Mouse (Mus musculus) cerebellum, adult 11-12 months (tissue): ENCODE data around the gene Asb17.
"Not testable (repeated sequence)": the region's sequence is repeated elsewhere in the genome, so short reads cannot be mapped to it uniquely, and the experiment has no call there.

Experiments used
- DNase-seq: peaks from one replicate; pipeline ENCODE4 v3.0.0; 2022

Asb17 gene

DNA sequence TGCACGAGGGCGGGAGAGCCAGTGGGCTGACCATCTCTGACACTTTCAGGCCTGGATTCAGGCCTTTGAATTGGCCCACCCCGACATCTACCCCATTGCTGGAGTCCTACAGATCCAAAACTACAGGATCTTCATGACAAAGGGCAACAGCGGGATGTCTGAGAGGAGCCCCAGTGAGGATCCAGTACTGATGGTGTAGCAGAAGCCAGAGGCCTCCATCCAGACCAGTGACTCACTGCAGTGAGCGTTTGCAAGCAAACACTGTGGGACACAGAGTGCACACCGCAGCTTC is 11.4 kb upstream of the Asb17 start:
- DNase-seq: no peak

DNA sequence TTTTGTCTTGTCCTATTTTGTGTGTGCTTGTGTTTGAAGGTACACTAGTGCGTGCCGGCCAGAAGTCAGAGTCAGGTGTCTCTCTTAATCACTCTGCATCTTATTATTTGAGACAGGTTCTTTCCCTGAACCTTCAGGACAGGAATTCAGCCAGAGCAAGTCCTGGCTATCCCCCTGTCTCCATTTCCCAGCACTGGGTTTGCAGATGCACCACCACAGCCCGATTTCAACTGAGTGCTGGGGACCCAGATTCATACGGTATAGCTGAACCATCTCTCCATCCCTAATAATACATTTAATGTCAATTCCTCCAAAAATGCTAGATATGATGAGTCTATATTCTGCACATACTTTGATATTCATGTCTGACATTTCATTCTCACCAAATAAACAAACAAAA is 9.9 kb upstream of the Asb17 start:
- DNase-seq: no peak

DNA sequence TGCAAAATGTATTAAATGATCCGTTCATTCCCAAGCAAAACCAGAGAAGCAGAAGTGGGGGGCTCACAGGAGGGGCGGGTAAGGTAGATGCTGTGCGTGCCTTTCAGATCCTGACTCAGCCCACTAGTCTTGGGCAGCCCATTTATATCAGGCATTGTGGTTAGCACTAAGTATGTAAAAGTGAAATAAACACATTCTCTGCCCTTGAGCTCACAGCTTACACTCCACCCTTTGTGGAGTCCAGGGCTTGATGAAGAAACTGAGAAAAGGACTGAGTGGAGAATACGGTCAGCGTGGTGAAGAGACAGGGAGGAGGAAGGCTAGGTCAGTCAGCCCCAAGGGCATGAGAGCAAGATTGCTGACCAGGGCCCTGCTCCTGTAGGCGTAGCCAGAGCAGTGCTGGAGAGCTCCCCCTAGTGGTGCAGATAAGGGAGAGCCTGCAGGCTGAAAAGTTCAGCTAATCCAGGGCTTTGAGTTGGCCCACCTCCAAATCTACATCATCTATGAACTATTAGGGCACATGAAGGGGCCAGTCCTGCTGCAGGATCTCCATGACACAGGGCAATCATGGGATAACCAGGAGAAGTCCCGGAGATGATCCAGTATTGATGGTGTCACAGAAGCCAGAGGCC is 8.4 kb upstream of the Asb17 start:
- DNase-seq: peak; percentile 53

DNA sequence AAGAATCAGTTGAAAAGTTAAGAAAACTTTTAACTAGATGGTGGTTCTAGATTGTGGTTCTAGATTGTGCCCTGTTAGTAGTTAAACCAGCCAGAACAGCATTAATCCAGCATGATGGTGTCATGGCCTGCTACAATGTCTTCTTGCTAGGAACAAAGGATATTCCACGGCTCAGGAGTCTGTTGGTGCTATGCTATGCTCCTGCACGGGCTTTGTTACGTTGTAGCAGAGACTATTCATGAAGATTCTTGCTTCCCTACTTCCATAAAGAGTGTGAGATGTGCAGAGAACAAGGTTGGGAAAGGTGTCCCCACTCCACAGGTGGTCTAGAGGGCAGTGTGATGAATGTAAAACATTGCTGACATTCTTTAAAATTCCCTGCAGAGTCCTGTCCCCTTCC is 7.7 kb upstream of the Asb17 start:
- no peak for DNase-seq

DNA sequence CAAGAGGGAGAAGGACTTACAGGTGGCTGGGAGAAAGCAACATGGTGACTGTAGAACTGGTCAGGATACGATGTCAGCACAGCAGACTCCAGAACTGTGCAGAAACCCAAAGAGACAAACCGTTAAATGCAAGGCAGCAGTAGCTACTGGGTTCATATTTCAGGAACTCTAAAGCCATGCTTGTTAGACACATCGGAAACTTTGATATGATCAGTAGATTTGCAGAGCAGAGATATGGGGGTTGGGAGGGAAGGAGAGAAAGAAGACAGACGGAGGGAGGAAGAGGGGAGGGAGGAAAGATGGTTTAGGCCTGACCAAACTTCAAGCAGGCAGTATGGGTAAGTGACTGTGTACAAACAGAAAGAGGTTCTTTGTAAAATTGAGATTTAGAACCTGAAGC is 6.4 kb upstream of the Asb17 start:
- DNase-seq: no peak

DNA sequence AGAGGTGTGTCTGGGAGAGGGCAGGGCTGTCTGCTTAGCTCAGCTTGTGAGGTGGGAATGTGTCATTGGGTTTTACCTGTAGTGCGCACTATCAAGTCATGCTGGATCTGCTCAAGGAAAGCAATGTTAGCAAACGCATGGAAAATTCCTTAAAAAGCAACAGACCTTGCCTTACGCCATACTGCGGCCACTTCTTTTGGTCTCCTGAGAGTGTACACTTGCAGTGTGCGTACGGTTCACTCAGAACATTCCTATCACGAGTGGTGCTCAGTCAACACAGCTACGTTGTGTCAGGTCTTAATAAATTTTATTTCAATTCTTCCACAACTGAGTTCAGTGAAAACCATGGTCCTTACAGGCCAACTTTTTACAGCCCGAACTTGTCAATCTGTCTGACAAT is 748 bp downstream of the Asb17 start:
- no peak for DNase-seq

DNA sequence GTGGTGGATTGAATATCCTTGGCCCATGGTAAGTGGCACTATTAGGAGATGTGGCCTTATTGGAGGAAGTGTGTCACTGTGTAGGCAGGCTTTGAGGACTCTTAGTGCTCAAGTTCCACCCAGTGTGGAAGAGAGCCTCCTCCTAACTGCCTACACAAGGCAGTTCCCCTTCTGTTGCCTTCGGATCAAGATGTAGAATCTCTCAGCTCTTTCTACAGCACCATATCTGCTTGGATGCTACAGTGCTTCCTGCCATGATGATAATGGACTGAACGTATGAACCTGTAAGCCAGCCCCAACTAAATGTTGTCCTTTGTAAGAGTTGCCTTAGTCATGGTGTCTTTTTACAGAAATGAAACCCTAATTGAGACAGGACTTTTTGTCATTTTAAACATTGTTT is 1.5 kb downstream of the Asb17 start:
- no peak for DNase-seq

DNA sequence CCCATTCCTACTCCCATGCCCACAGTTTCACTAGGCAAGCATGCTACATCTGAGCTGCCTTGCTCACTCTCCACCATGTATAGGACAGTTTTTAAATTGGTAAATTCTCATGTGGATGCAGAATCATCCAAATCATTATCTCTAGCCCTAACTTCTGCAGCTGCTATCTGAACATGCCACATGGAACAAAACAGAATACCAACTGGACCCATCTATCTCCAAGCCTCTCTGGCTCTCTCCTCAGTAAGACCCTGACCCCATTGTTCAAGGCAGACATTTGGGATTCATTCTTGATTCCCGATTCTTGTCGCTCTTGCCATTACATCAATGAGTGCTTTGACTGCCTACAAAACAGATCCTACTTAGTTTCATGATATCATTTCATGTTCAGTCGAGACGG is 2.1 kb downstream of the Asb17 start:
- DNase-seq: no peak

DNA sequence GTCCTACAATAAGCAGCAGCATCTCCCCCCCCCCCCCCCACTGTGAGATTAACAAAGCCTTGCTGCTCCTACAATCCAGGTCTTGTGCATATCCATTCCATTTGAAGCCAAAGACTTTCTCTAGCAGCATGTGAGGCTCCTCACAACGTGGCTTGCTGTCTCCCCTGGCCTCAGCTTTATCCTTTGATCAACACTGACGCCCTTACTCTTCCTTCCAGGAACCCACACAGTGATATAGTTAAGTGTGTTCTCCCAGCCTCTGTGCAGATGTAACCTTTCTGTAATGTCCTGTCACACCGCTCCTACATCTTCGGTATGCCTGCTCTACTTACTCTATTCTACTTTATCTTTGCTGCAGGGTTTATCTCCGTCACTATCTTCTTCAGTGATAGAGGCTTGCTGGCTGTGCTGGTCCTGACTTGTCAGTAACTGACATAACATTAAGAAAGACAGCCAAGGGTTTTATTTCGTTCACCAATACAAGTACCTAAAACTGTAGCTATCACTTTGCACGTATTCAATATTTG is 3.3 kb downstream of the Asb17 start:
- DNase-seq: no peak

DNA sequence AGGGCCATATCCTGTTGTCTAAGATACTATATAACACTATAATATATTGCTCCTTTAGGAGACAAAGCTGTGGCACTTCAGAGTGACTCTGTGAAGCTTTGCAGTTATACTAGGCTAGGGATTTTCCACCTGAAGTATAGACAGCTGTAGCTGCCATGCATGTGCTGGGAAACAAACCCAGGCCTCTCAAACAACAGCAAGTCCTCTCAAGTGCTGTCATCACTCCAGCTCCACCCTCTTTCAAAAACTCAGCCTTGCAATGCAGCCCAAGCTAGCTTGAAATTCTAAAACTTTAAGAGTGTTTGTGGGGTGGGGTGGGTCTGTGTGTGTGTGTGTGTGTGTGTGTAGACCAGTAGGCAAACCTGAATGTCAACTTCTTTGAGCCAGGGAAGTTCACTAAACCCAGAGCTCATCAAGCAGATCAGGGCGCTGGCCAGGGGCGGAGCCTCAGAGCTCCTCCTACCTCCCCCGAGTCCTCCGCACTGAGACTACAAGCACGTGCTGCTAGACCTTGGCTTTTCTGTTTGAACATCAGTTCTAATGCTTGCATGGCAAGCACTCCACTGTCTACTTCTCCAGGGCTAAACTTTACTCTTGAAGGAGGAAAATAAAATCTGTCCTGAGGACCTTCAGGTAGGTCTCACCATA is 5.5 kb downstream of the Asb17 start:
- no peak for DNase-seq

DNA sequence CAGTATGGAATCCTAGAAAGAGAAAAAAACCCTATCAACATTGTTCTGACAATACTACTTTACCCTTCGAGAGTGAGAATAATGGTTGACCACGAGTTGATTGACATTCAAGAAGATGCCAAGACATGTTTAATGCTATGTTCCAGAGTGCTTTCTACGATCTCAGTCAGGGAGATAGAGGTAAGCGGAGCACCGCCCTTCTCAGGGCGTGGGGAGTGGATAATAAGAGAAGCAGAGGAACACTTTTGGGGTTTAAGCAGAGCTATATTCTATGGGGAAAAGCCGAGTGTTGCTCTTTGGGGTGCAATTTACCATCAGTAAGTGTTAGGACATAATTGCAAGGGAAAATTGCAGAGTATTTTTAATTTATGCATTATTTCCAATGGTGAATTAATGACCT is 6.8 kb downstream of the Asb17 start:
- DNase-seq: no peak

DNA sequence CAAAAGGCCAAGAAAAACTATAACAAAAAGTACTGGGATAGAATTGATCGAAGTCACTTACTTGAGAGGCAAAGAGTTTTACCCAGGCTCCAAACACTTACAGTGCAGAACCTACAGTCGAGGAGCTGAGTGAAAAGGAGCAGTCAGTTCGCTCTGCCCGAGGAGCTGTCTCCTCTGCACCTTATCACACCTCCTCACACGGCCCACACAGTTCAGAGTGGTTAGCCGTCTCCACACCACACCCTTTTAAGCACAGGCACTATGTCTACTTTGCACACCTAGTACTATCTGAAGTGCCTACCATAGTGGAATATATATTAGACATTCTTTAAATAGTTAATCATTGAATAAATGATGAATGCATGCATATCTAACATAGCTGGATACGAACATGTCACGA is 8.3 kb downstream of the Asb17 start:
- no peak for DNase-seq

DNA sequence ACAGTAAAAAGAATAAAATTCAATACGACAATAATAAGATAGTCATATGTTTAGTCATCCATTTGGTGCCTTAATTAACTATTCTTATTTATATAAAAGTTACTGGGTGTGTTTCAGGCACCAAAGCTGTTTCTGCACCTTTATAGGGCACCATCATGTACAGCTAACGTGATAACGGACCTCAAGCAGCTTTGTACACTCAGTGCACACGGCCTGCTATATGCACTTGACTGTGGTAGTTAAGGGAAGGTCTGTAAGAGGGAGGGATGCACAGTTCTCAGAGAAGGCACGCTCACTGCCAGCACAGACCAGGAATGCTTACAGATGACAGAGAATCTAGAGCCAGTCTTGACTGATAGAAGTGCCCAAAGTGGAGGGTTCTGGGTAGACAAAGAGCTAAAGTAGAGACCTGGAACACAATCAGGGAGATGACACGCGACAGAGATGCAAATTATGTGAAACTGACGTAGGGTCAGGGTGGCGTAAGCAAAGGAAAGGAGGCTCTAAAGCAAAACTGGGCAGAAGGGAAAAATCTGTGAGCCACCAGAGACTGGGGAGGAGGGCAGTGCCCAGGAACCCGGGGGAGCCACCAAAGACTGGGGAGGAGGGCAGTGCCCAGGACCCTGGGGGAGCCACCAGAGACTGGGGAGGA is 14.5 kb downstream of the Asb17 start:
- no peak for DNase-seq

DNA sequence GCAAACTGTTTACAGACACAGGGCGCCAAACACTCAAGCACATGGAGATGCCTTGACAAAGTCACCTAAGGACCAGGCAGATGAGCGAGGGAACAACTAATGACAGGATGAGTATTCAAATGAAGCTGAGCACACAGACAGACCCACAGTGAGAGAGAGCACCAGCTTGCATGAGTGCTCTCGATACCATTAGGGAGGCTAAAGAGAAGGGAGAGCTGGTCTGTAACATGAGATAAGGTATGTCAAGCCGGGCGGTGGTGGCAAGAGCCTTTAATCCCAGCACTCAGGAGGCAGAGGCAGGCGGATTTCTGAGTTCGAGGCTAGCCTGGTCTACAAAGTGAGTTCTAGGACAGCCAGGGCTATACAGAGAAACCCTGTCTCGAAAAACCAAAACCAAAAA is 16.4 kb downstream of the Asb17 start:
- DNase-seq: not testable (repeated sequence)

DNA sequence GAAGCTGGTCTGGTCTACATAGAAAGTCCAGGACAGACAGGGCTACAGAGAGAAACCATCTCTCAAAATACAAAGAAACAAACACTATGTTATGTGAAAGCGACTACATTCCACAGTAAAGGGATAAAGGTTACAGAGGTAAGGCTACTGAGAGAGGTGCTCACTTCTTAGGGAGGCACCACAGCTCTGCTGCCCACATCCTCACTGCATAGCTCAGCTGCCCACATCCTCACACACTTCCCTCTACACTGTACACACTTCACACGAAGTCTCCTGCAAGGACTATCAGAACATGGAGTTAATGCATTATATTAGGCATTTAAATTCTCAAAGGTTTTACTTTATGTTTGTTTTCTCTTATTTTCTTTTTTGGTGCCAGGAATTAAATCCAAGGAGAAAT is 19.8 kb downstream of the Asb17 start:
- no peak for DNase-seq

DNA sequence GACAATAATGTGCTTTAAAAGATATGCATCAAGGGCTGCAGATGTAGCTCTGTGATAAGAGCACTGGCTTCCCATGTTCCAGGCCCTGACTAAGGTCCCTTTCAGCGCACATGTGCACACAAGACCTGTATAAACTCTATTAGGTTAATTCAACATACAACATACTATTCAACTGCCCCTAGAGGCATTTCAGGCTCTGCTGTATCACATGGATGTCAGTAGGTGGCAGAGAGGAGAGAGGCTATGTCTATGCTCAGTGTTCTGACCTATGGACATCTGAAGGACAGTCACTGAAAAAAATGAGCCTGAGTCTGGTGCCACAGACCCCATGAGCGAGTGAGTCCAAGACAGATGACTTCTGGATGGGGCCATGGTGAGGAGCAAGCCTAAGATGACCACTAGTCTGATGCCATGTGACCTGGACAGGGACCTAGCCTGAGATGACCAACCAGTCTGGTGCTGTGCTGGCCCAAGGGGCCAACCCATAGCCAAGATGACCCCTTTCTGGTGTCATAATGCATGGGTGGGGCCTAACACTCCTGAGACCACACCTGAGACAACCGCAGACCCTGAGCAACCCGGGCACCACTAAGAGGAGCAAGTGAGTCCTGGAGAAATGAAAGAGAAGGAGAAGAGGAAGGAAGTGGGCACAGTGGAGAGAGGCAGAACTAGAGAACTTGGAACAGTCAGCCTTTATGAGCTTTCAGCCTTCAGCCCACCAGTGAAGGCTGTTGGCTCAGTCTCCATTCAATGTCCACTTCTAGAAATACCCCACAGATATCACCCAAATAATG is 20.8 kb downstream of the Asb17 start:
- DNase-seq: no peak

DNA sequence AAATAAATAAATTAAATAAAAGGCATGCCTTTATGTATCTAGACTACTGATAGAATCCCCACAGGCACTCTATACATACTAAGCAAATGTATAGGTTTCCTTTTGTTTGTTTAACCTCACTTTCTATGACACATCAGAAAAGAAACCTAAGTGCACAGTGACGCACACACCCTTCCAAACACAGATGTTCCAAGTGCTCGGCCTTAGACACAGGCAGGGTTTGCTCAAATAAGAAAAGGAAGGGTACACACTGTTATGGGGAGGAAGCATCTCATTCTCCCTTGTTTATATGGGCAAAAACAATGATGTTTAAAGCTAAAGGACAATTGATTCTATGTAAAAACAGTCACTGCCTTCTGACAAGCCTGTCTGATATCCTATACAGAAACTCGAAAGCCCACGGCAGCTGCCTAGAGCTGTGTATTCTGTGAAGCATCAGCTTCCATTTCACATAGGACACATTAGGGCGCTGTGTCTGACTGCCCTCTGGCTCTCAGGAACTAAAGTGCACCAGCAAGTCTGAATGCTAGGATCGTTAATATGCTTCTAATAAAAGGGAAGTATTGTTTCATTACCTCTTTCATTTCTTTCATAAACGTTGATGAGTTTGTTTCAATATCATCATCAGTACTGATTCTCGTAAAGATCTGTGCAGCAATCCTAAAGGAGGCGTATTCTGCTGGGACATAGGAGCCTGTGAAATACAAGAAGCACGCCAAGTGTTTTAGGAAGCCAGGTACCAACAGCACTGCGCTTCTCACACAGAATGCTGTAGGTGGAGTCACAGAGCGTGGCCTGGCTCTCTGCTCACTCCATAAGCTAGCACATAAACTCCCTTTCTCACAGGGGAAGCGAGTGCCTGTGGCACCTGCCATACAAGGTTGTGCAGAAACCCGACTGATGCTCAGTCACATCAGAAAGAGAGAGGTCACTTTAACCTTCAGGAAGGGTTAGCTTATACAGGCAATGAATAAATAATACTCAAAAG is 23.4 kb downstream of the Asb17 start:
- no peak for DNase-seq

DNA sequence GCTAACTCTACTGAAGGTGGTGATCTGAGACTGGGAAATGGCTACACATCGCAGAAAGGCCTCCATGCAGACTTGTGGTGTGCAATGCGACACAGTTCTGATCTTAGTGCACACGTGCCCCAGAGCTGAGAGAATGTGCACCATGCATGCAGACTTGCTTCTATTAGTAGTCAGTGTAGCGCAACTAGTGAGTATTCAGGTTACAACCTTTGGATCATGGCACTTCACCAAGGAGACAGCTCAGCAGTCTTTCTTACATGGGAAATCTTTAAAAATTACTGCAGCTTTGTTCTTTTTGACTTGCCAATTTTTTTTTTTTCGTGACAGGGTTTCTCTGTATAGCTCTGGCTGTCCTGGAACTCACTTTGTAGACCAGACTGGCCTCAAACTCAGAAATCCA is 27.4 kb downstream of the Asb17 start:
- no peak for DNase-seq

DNA sequence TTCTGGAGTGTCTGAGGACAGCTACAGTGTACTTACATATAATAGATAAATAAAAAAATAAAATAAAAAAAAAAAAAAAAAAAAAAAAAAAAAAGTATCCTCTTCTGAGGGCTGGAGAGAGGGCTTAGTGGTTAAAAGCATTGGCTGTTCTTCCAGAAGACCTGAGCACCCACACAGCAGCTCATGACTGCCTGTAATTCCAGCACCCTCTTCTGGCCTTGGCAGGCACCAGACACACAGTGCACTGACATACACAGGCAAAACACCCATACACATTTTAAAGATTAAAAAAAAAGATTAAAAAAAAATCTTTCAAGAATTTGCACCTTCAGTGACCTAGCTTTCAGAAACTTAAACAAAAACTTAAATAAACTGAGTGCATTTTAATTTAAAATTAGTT is 42.3 kb downstream of the Asb17 start:
- DNase-seq: no peak

DNA sequence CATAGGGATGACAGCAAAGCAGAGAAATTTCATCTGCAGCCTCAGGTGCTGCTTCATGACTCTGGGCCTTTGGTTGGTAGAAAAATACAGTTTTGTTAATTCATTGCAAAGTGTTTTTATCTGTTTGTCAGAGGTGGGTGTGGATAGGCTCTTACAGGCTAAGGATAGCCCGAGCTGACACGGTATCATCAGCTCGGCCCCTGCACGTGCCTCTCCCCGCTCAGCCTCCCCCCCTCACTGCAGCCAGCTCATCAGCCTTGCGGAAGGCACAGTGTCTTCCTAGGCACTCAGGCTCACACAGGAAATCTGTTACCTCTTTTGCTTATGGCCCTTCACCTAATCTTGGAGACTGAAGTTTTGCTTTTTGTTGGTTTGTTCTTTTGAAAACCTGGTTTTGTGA is 44.1 kb downstream of the Asb17 start:
- DNase-seq: no peak

DNA sequence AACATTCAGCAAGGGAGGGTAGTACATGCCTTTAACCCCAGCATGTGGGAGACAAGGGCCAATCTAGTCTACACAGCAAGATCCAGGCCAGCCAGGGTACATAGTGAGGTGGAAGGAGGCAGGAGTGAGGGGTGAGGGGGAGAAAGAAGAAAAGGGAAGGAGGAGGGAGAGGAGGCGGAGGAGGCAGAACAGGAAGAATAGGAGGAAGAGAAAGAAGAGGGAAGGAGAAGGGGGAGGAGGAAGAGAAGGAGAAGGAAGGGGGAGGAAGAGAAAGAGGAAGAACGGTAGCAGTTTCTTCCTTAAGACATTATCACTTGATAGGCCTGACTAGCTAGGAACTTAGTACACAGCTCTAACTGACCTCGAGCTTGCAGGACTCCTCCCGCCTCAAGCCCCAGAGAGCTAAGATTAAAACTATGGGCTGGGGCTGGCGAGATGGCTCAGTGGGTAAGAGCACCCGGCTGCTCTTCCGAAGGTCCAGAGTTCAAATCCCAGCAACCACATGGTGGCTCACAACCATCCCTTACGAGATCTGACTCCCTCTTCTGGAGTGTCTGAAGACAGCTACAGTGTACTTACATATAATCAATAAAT is 45.3 kb downstream of the Asb17 start:
- no peak for DNase-seq

DNA sequence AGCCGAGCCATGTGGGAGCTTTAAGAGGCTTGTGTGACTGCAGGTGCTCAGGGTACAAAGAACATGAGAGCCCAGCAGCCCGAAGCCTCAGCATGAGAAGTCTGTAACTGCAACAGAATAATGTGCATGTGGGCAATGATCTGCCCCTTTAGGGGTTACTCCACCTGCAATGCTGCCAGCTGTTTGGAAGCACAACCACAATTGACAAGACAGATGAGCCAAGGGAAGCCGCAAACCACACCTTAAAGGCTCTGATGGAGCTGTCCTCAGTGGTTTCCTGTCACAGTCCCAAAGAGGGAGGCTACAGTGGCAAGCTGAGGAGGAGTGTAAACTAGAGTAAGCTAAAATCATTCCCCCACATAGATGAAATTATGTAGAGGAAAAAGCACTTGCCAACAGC is 51.4 kb downstream of the Asb17 start:
- DNase-seq: no peak
